Mouse (Mus musculus) retina, postnatal 1 day (tissue): Measurements from ENCODE around the gene Ctsd.

Experiments used
- DNase-seq: peaks from one replicate; pipeline ENCODE4 v3.0.0-alpha.2; 2012

The Ctsd gene

DNA sequence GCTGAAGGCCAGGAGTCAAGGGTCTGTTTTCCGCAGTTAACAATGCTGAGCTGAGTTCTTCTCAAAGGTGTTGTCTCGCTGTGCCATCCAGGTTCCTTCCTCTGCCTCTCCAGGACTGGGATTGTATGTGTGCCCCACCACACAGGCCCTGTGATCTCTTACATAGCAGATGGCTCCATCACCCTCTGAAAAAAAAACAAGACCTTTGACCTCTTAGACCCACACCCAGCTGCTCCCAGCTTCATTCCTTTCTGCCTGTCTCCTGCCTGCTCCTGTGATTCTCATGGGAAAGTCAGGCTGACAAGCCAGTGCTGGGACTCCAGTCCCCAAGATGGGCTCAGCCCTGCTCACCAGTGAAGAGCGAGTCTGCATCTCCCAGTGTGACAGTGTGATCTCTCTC lies 59.3 kb downstream of the Ctsd start:
- DNase-seq: peak; percentile 26

DNA sequence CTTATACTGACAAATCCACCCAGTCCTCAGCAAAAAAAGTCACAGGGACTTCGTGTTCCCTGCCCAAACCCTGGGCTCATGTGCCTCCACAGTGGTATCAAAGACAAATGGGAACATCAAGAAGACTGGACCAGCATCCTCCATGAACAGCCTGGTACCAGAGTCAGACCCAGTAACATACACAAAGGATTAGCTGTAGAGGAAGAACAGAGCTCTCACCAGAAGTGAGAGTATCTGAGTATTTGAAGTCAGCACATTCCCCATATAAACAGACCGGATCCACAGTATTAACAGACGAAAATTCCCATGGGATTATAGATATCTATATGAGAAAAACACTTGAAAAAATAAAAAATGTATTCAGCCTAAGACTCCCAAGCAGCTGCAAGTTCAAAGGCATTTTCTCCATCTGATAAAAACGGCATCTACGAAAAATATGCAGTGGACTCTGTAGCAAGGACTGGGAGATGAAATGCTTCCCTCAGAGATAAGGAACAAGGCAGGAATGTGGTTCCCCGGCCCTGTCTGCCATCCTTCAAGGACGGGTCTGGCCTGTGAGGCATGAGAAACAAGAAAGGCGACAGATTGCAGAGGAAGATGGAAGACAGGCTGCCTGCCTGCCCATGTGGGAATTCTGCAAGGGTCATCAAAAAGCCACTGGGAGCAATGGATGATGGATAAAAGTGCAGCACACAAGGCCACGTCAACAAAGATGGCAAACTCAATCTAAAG lies 61.0 kb downstream of the Ctsd start:
- DNase-seq: no peak
